Mouse (Mus musculus) megakaryocyte-erythroid progenitor cell, adult 5 weeks (primary cell): ENCODE measurements around the gene Ppp2r5e. TPM values are rescaled to one million over a fixed set of nuclear protein-coding genes. Genes with fewer than 3 reads are reported as not detected.

ENCODE experiments used
- polyA plus RNA-seq: library from polyadenylated mRNA; stranded (reverse); fragments of >175 nt; gene quantifications from 2 replicates; pipeline ENCODE4 v1.2.3, GENCODE M21; 2012

Ppp2r5e gene
- 60.7 and 69.8 TPM in 2 replicates for polyA plus RNA-seq

DNA sequence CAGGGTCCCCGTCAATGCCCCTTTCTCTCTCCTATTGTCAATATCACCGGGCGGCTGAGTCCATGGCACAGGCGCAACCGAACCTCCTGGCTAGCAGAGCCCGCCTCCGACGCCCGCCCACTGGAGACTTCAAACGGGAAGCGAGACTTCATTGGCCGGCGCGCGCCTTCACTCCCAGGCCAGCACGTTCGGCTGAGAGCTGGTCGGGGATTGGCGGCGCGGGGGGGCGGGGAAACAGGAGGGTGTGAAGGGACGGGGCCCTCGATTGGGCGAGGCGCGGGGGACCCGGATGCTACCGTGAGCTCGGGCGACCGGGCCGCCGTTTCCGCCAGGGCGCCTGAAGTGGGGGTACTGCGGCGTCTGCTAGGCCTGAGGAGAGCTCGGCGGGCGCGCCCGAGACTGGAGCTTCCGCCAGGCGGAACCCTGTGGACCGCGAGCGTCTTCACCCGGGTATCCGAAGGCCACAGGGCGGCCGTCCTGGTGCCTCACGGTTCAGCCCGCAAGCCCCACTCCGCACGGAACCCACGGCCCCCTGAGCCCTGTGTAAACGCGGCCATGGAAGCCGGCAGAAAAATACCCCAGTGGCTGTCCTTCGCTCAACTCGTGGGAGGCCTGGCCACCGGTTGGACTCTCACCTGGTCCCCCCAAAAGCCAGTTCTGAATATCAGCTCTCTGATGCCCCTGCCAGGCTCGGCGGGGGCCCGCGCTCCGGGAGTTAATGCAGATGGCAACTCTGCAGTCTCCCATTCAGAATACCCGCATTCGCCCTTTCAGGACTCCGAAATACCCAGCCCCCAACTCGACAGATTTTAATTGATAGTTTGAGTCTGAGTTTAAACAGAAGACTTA, at the start of gene Ppp2r5e:
TSS of gene Ppp2r5e (minus strand) at position 92 of the 849 bp plus-strand sequence.

DNA sequence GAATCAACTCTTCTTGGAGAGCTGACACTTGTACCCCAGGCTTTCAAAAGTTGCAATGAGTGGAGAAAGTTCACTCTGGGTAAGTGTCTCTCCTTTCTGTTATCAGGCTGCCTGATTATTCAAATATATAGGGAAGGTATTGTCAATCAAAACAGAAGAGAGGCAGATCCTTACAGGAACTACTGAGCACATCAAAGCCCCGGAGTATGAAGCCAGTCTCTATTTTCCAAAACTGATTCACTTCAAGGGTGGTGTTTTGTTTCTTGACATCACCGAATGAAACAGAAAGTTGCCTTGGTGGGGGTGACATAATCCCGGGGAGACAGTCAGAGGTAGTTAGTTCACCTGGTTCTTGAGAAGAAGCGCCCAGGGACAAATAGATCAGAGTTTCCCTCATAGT, 179.4 kb downstream of the Ppp2r5e start, which contains the start of gene Gphb5:
TSS of gene Gphb5 (minus strand) at position 101 of the 400 bp plus-strand sequence.

Other genes with a start within 250 kb of the Ppp2r5e start
- gene Gphb5, start 179.5 kb downstream of the Ppp2r5e start, polyA plus RNA-seq = not detected in 2 replicates
- gene Wdr89, start 73.3 kb upstream of the Ppp2r5e start, polyA plus RNA-seq = 10.9 and 12.1 TPM in 2 replicates
- gene Sgpp1, start 139.5 kb upstream of the Ppp2r5e start, polyA plus RNA-seq = 18.0 and 20.7 TPM in 2 replicates
- 1.1 and 2.1 TPM in 2 replicates for gene Syne2, start 221.9 kb upstream of the Ppp2r5e start, polyA plus RNA-seq